Mouse (Mus musculus): ENCODE measurements around the gene Frmpd1.
A peak's percentile ranks its signal among the peaks of the same experiment; 100 is the strongest.

The Frmpd1 gene

GRCm38 (mm10) chr4:45320159-45320816, 135.6 kb downstream of the Frmpd1 start:
- peak; percentile 94 for DNase-seq (ENCODE audit: low read depth, low spot score)

GRCm38 (mm10) chr4:45331139-45331538, 146.5 kb downstream of the Frmpd1 start:
- DNase-seq (ENCODE audit: low read depth, low spot score): no peak

- DNase-seq (ENCODE audit: low read depth, low spot score): no peak
Measured at GRCm38 (mm10) chr4:45332466-45332865, 147.8 kb downstream of the Frmpd1 start.
